Mouse (Mus musculus) CH12.LX (cell line): ENCODE measurements at regions not wholly inside any gene's neighbourhood (a gene's known extent, or its start where the extent isn't known, plus 50 kb on each side); places are given as distances from the start of the nearest gene placed in this dataset.
A peak's percentile ranks its signal among the peaks of the same experiment; 100 is the strongest.

Experiments used
- DNase-seq: peaks from one replicate; pipeline ENCODE4 v3.0.0-alpha.2; 2013; ENCODE audit errors: extremely low read depth
- H3K27ac ChIP-seq: 2 replicates; pipeline ENCODE4 v1.5.1; 2012; ENCODE audit warnings: low read depth, mild to moderate bottlenecking, control low read depth, moderate library complexity; ENCODE audit not compliant: insufficient read depth
- H3K27me3 ChIP-seq: replicated peaks from 2 replicates; pipeline ENCODE3; 2012; ENCODE audit warnings: inconsistent platforms
- H3K36me3 ChIP-seq, 2 experiments: replicated peaks in 1 of 2; 2 replicates each; pipeline versions ENCODE3 to v1.6.1; 2012; ENCODE audit warnings: inconsistent platforms in 1 of 2, low read length in 1 of 2, mild to moderate bottlenecking in 1 of 2, mixed read lengths in 1 of 2, moderate library complexity in 1 of 2; ENCODE audit not compliant: control insufficient read depth in 1 of 2, insufficient read depth in 1 of 2
- H3K4me1 ChIP-seq, 2 experiments: 2 replicates each; pipeline ENCODE4 v1.6.1; 2012; ENCODE audit warnings: inconsistent platforms in 1 of 2, moderate library complexity in 1 of 2; ENCODE audit not compliant: insufficient read depth in 2 of 2, control insufficient read depth in 1 of 2
- H3K4me2 ChIP-seq: 2 replicates; pipeline ENCODE4 v1.6.1; 2012; ENCODE audit warnings: low read depth, mild to moderate bottlenecking, control low read depth; ENCODE audit not compliant: poor library complexity, insufficient read depth, severe bottlenecking
- H3K4me3 ChIP-seq, 3 experiments: fragments of 150-350 bp in 1 of 3; sonication (generic) in 1 of 3; replicated peaks in 1 of 3; 2 replicates each; pipeline versions ENCODE3 to v1.5.1; 2011 to 2012; ENCODE audit warnings: low read depth in 2 of 3, low read length in 2 of 3, mild to moderate bottlenecking in 2 of 3, moderate library complexity in 2 of 3, control low read depth in 1 of 3, improper control_type of control experiment in 1 of 3, inconsistent platforms in 1 of 3, mixed read lengths in 1 of 3; ENCODE audit not compliant: poor library complexity in 1 of 3
- H3K79me2 ChIP-seq: replicated peaks from 2 replicates; pipeline ENCODE4 v1.6.1; 2012; ENCODE audit warnings: mild to moderate bottlenecking, moderate library complexity; ENCODE audit not compliant: control insufficient read depth, poor library complexity, insufficient read depth, severe bottlenecking; ENCODE audit errors: extremely low read depth
- H3K9ac ChIP-seq: 2 replicates; pipeline ENCODE4 v1.6.1; 2012; ENCODE audit warnings: low read depth, mild to moderate bottlenecking, control low read depth, moderate library complexity; ENCODE audit not compliant: insufficient read depth
- H3K9me3 ChIP-seq: replicated peaks from 2 replicates; pipeline ENCODE3; 2012; ENCODE audit warnings: low read length, inconsistent platforms, mixed read lengths
- BHLHE40 ChIP-seq: IDR thresholded peaks from 2 replicates; pipeline ENCODE4 v1.6.1; 2011; ENCODE audit warnings: mild to moderate bottlenecking, low read depth, low read length, improper control_type of control experiment
- CHD1 ChIP-seq: IDR thresholded peaks from 2 replicates; pipeline ENCODE4 v1.6.1; 2012; ENCODE audit warnings: low read depth, low read length, improper control_type of control experiment, inconsistent platforms
- CHD2 ChIP-seq: IDR thresholded peaks from 2 replicates; pipeline ENCODE4 v1.6.1; 2011; ENCODE audit warnings: low read length, improper control_type of control experiment
- CTCF ChIP-seq, 2 experiments: IDR thresholded peaks in 1 of 2; conservative IDR thresholded peaks in 1 of 2; 2 replicates each; pipeline ENCODE4 v1.5.1; 2011 to 2012; ENCODE audit warnings: low read depth in 2 of 2, low read length in 2 of 2, improper control_type of control experiment in 1 of 2, inconsistent platforms in 1 of 2, mild to moderate bottlenecking in 1 of 2, moderate library complexity in 1 of 2
- E2F4 ChIP-seq: IDR thresholded peaks from 2 replicates; pipeline ENCODE4 v1.6.1; 2011; ENCODE audit warnings: low read depth, low read length, improper control_type of control experiment; ENCODE audit not compliant: insufficient replicate concordance
- ELF1 ChIP-seq: IDR thresholded peaks from 2 replicates; pipeline ENCODE4 v1.6.1; 2014; ENCODE audit warnings: low read depth, mild to moderate bottlenecking, inconsistent platforms, low read length, improper control_type of control experiment
- EP300 ChIP-seq: IDR thresholded peaks from 2 replicates; pipeline ENCODE4 v1.6.1; 2011; ENCODE audit warnings: low read length, improper control_type of control experiment
- ETS1 ChIP-seq: conservative IDR thresholded peaks from 2 replicates; pipeline ENCODE4 v1.6.1; 2012; ENCODE audit warnings: low read depth, mild to moderate bottlenecking, inconsistent platforms, low read length, improper control_type of control experiment, moderate library complexity
- GABPA ChIP-seq: IDR thresholded peaks from 2 replicates; pipeline ENCODE4 v1.6.1; 2012; ENCODE audit warnings: low read depth, low read length, improper control_type of control experiment, inconsistent platforms; ENCODE audit not compliant: insufficient replicate concordance
- HCFC1 ChIP-seq: IDR thresholded peaks from 2 replicates; pipeline ENCODE4 v1.6.1; 2012; ENCODE audit warnings: low read depth, mild to moderate bottlenecking, inconsistent platforms, low read length, improper control_type of control experiment
- IRF4 ChIP-seq: IDR thresholded peaks from 2 replicates; pipeline ENCODE4 v1.6.1; 2014; ENCODE audit warnings: low read depth, mild to moderate bottlenecking, inconsistent platforms, low read length, improper control_type of control experiment
- JUN ChIP-seq: IDR thresholded peaks from 2 replicates; pipeline ENCODE4 v1.6.1; 2011; ENCODE audit warnings: low read depth, mild to moderate bottlenecking, low read length, improper control_type of control experiment, moderate library complexity; ENCODE audit not compliant: insufficient read depth
- JUND ChIP-seq: conservative IDR thresholded peaks from 2 replicates; pipeline ENCODE4 v1.6.1; 2011; ENCODE audit warnings: low read depth, low read length, improper control_type of control experiment
- KAT2A ChIP-seq: IDR thresholded peaks from 2 replicates; pipeline ENCODE4 v1.6.1; 2012; ENCODE audit warnings: low read length, improper control_type of control experiment, inconsistent platforms; ENCODE audit not compliant: insufficient replicate concordance
- MAFK ChIP-seq: IDR thresholded peaks from 2 replicates; pipeline ENCODE4 v1.6.1; 2011; ENCODE audit warnings: low read length, improper control_type of control experiment; ENCODE audit not compliant: insufficient replicate concordance
- MAX ChIP-seq: IDR thresholded peaks from 2 replicates; pipeline ENCODE4 v1.6.1; 2011; ENCODE audit warnings: low read length, improper control_type of control experiment
- MAZ ChIP-seq: IDR thresholded peaks from 2 replicates; pipeline ENCODE4 v1.6.1; 2012; ENCODE audit warnings: low read depth, mild to moderate bottlenecking, inconsistent platforms, low read length, improper control_type of control experiment, moderate library complexity
- MEF2A ChIP-seq: IDR thresholded peaks from 2 replicates; pipeline ENCODE4 v1.6.1; 2014; ENCODE audit warnings: low read depth, mild to moderate bottlenecking, inconsistent platforms, low read length, improper control_type of control experiment, borderline replicate concordance
- MXI1 ChIP-seq: IDR thresholded peaks from 2 replicates; pipeline ENCODE4 v1.6.1; 2011; ENCODE audit warnings: mild to moderate bottlenecking, low read depth, low read length, improper control_type of control experiment
- MYC ChIP-seq: IDR thresholded peaks from 2 replicates; pipeline ENCODE4 v1.6.1; 2011; ENCODE audit warnings: low read depth, mild to moderate bottlenecking, improper control_type of control experiment, low read length
- NELFE ChIP-seq: IDR thresholded peaks from 2 replicates; pipeline ENCODE4 v1.6.1; 2011; ENCODE audit warnings: low read depth, low read length, improper control_type of control experiment
- NRF1 ChIP-seq: IDR thresholded peaks from 2 replicates; pipeline ENCODE4 v1.6.1; 2014; ENCODE audit warnings: low read depth, mild to moderate bottlenecking, inconsistent platforms, low read length, improper control_type of control experiment, moderate library complexity
- PAX5 ChIP-seq: IDR thresholded peaks from 2 replicates; pipeline ENCODE4 v1.6.1; 2012; ENCODE audit warnings: low read length, inconsistent platforms, mixed read lengths
- POLR2A ChIP-seq: IDR thresholded peaks from 2 replicates; pipeline ENCODE4 v1.6.1; 2011; ENCODE audit warnings: low read depth, mild to moderate bottlenecking, improper control_type of control experiment, low read length
- POLR2AphosphoS2 ChIP-seq: IDR thresholded peaks from 2 replicates; pipeline ENCODE4 v1.6.1; 2011; ENCODE audit warnings: low read depth, low read length, improper control_type of control experiment
- RAD21 ChIP-seq: IDR thresholded peaks from 2 replicates; pipeline ENCODE4 v1.6.1; 2011; ENCODE audit warnings: low read depth, mild to moderate bottlenecking, low read length, improper control_type of control experiment, moderate library complexity
- RCOR1 ChIP-seq: conservative IDR thresholded peaks from 2 replicates; pipeline ENCODE4 v1.6.1; 2012; ENCODE audit warnings: low read depth, mild to moderate bottlenecking, inconsistent platforms, low read length, improper control_type of control experiment
- SIN3A ChIP-seq: IDR thresholded peaks from 2 replicates; pipeline ENCODE4 v1.6.1; 2012; ENCODE audit warnings: low read length, improper control_type of control experiment, inconsistent platforms
- SMC3 ChIP-seq: IDR thresholded peaks from 2 replicates; pipeline ENCODE4 v1.6.1; 2011; ENCODE audit warnings: low read depth, low read length, improper control_type of control experiment
- TBP ChIP-seq: conservative IDR thresholded peaks from 2 replicates; pipeline ENCODE4 v1.6.1; 2011; ENCODE audit warnings: low read depth, low read length, improper control_type of control experiment
- TCF12 ChIP-seq: IDR thresholded peaks from 2 replicates; pipeline ENCODE4 v1.6.1; 2014; ENCODE audit warnings: low read depth, mild to moderate bottlenecking, inconsistent platforms, low read length, improper control_type of control experiment
- UBTF ChIP-seq: IDR thresholded peaks from 2 replicates; pipeline ENCODE4 v1.6.1; 2012; ENCODE audit warnings: low read depth, mild to moderate bottlenecking, inconsistent platforms, low read length, improper control_type of control experiment, moderate library complexity
- USF1 ChIP-seq: IDR thresholded peaks from 2 replicates; pipeline ENCODE4 v1.6.1; 2014; ENCODE audit warnings: low read depth, mild to moderate bottlenecking, inconsistent platforms, low read length, improper control_type of control experiment
- USF2 ChIP-seq: conservative IDR thresholded peaks from 2 replicates; pipeline ENCODE4 v1.6.1; 2011; ENCODE audit warnings: low read depth, low read length, improper control_type of control experiment
- ZC3H11A ChIP-seq: IDR thresholded peaks from 2 replicates; pipeline ENCODE4 v1.6.1; 2012; ENCODE audit warnings: low read depth, mild to moderate bottlenecking, inconsistent platforms, low read length, improper control_type of control experiment
- ZKSCAN1 ChIP-seq: IDR thresholded peaks from 2 replicates; pipeline ENCODE4 v1.6.1; 2012; ENCODE audit warnings: low read depth, inconsistent platforms, low read length, improper control_type of control experiment, borderline replicate concordance
- ZMIZ1 ChIP-seq: IDR thresholded peaks from 2 replicates; pipeline ENCODE4 v1.6.1; 2012; ENCODE audit warnings: low read depth, mild to moderate bottlenecking, inconsistent platforms, low read length, improper control_type of control experiment
- ZNF384 ChIP-seq: IDR thresholded peaks from 2 replicates; pipeline ENCODE4 v1.6.1; 2012; ENCODE audit warnings: low read depth, low read length, improper control_type of control experiment, inconsistent platforms
- dilution Hi-C: fragments of 300-500 bp; cut with MboI; formaldehyde crosslinking; loops from 2 replicates; pipeline ENCODE4 v1.14.3; 2020; ENCODE audit warnings: low sequenced_read_pairs; ENCODE audit not compliant: extremely low pct_unique_long_range_greater_than_20kb, extremely low pct_ligation_motif_present
- in situ Hi-C: fragments of 300-500 bp; cut with MboI; formaldehyde crosslinking; loops from 3 replicates; pipeline ENCODE4 v1.14.3; 2019; ENCODE audit warnings: low sequenced_read_pairs, low pct_ligation_motif_present, low pct_unique_long_range_greater_than_20kb, mixed read lengths

DNA sequence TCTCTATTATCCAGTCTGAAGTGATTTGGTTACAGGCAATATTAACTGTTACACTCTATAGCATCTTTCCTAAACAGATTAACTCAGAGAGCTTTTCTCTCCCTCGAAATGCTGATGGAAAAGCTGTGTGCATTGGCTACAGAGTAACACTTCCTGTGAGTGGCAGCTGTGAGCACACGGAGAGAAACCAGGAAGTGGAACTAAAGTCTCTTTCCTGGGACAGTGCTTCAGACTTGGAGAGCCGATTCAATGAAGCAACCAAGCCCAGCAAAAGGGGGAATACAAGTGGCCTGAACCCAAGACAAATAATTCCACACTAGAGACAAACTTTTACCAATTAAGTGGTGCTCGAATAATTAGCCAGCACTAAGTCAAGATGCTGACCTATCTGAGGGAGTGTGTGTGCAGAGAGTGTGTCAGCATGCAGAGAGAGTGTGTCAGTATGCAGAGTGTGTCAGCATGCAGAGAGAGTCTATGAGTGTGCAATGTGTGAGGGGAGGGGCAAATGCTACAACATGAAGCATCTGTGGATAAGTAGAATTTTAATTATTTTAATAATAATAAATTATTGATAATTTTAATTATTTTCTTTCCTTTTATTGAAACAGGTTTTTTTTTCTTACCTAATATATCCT is 74.9 kb upstream of the 1110032F04Rik start:
- Histone ChIP-seq H3K9ac (no peak overlapping the region), H3K36me3 (no peaks in the 10 kb centered on the region), H3K79me2 (no peaks in the 10 kb centered on the region), H3K27ac (no peak overlapping the region), H3K4me3 (no peak overlapping the region), H3K27me3 (no peaks in the 10 kb centered on the region), H3K9me3 (peaks cover 2% of the 10 kb centered on the region), H3K4me1 (peaks cover 2 to 16% of the 10 kb centered on the region in 2 experiments; a peak in 3 of 4 replicates), H3K4me2 (peak overlapping the region; percentile 65; the same call in 1 of the 2 replicates)
- peak; percentile 56; the same call in 1 of the 2 replicates for TF ChIP-seq MAX
- TF ChIP-seq EP300 = 0 out of 2 replicates have a peak, but pooled peaks have one; percentile 42
- TF ChIP-seq BHLHE40 = no peak
- no peak for TF ChIP-seq JUN
- no peak for TF ChIP-seq E2F4
- TF ChIP-seq USF2 = no peak
- 0 out of 2 replicates have a peak, but pooled peaks have one; percentile 7 for TF ChIP-seq SIN3A
- TF ChIP-seq JUND = no peak
- no peak for TF ChIP-seq ZMIZ1
- no peak for TF ChIP-seq RCOR1
- no peak for TF ChIP-seq SMC3
- 0 out of 2 replicates have a peak, but pooled peaks have one; percentile 8 for TF ChIP-seq MAFK
- TF ChIP-seq HCFC1 = peak; percentile 79
- TF ChIP-seq IRF4 = peak; percentile 51; the same call in 1 of the 2 replicates
- no peak for TF ChIP-seq KAT2A
- TF ChIP-seq UBTF = no peak
- no peak for TF ChIP-seq USF1
- no peak for TF ChIP-seq ZKSCAN1
- no peak for TF ChIP-seq TCF12
- no peak for TF ChIP-seq TBP
- no peak for TF ChIP-seq CHD1
- no peak for TF ChIP-seq CTCF (conservative IDR thresholded peaks at IDR 0.05 in 1 of 2, IDR thresholded peaks at IDR 0.05 in 1 of 2; ENCODE audit: low read depth in 2 of 2, low read length in 2 of 2)
- no peak for TF ChIP-seq POLR2A
- 0 out of 2 replicates have a peak, but pooled peaks have one; percentile 14 for TF ChIP-seq MEF2A
- TF ChIP-seq ETS1 = no peak
- no peak for TF ChIP-seq ZC3H11A
- TF ChIP-seq POLR2AphosphoS2 = no peak
- TF ChIP-seq MXI1 = no peak
- no peak for TF ChIP-seq MYC
- no peak for TF ChIP-seq ZNF384
- TF ChIP-seq NELFE = no peak
- TF ChIP-seq NRF1 = no peak
- TF ChIP-seq RAD21 = no peak
- TF ChIP-seq MAZ = no peak
- no peak for TF ChIP-seq GABPA
- TF ChIP-seq PAX5 = no peak
- TF ChIP-seq CHD2 = 0 out of 2 replicates have a peak, but pooled peaks have one; percentile 26
- peak; percentile 98 for TF ChIP-seq ELF1
- peak; percentile 74 for DNase-seq
- in situ Hi-C loops (no loop called here), dilution Hi-C loops (no loop called here)
